Mouse (Mus musculus) bone marrow macrophage, adult 2 months (primary cell): Measurements from ENCODE around the gene H2-M5.

Source experiments
- CTCF ChIP-seq: IDR thresholded peaks from 2 replicates; pipeline ENCODE4 v1.5.1; 2012; ENCODE audit warnings: low read depth, mild to moderate bottlenecking, low read length, moderate library complexity
- POLR2A ChIP-seq: IDR thresholded peaks from 2 replicates; pipeline ENCODE4 v1.6.1; 2012; ENCODE audit warnings: mild to moderate bottlenecking, low read depth, low read length, borderline replicate concordance

- TF ChIP-seq CTCF (no peak), POLR2A (no peak)
Observed at GRCm38 (mm10) chr17:37008161-37008560, 18.8 kb upstream of the H2-M5 start.
